Mouse (Mus musculus): ENCODE results near the gene Ank3.
"Not testable (repeated sequence)": the region's sequence is repeated elsewhere in the genome, so short reads cannot be mapped to it uniquely, and the experiment has no call there.

Ank3 gene

GRCm38 (mm10) chr10:69398763-69399590 is at the start of gene Ank3:
Gene Ank3, plus strand, starts transcription at chr10:69398773.
- no peak for DNase-seq (ENCODE audit: low read depth, low spot score)

GRCm38 (mm10) chr10:69351071-69351841 is 47.3 kb upstream of the Ank3 start:
- no peak for DNase-seq (ENCODE audit: low read depth, low spot score)

- no peak for DNase-seq (ENCODE audit: low read depth, low spot score)
Observed at GRCm38 (mm10) chr10:69351842-69352211, 46.7 kb upstream of the Ank3 start.

GRCm38 (mm10) chr10:69352212-69353085 is 46.1 kb upstream of the Ank3 start, which contains the start of gene Cdk1:
Gene Cdk1, minus strand, starts transcription at chr10:69352938.
- peak; percentile 79 for DNase-seq (ENCODE audit: low read depth, low spot score)

GRCm38 (mm10) chr10:69353086-69353479 is 45.5 kb upstream of the Ank3 start:
- not testable (repeated sequence) for DNase-seq (ENCODE audit: low read depth, low spot score)

- no peak for DNase-seq (ENCODE audit: low read depth, low spot score)
Observed at GRCm38 (mm10) chr10:69359666-69360065, 38.9 kb upstream of the Ank3 start.

GRCm38 (mm10) chr10:69366208-69366607 is 32.4 kb upstream of the Ank3 start:
- no peak for DNase-seq (ENCODE audit: low read depth, low spot score)

- peak; percentile 28 for DNase-seq (ENCODE audit: low read depth, low spot score)
Observed at GRCm38 (mm10) chr10:69366877-69367387, 31.6 kb upstream of the Ank3 start.

GRCm38 (mm10) chr10:69369321-69369720 is 29.3 kb upstream of the Ank3 start:
- DNase-seq (ENCODE audit: low read depth, low spot score) = no peak

GRCm38 (mm10) chr10:69371441-69371840 is 27.1 kb upstream of the Ank3 start:
- DNase-seq (ENCODE audit: low read depth, low spot score) = peak; percentile 44

- DNase-seq (ENCODE audit: low read depth, low spot score) = no peak
Observed at GRCm38 (mm10) chr10:69372061-69372460, 26.5 kb upstream of the Ank3 start.

- no peak for DNase-seq (ENCODE audit: low read depth, low spot score)
Observed at GRCm38 (mm10) chr10:69373796-69374550, 24.6 kb upstream of the Ank3 start.

- DNase-seq (ENCODE audit: low read depth, low spot score) = no peak
Observed at GRCm38 (mm10) chr10:69375154-69375553, 23.4 kb upstream of the Ank3 start.

- DNase-seq (ENCODE audit: low read depth, low spot score) = no peak
Observed at GRCm38 (mm10) chr10:69383186-69383585, 15.4 kb upstream of the Ank3 start.

GRCm38 (mm10) chr10:69384640-69385039 is 13.9 kb upstream of the Ank3 start:
- DNase-seq (ENCODE audit: low read depth, low spot score) = no peak

GRCm38 (mm10) chr10:69385136-69385535 is 13.4 kb upstream of the Ank3 start:
- no peak for DNase-seq (ENCODE audit: low read depth, low spot score)

- no peak for DNase-seq (ENCODE audit: low read depth, low spot score)
Observed at GRCm38 (mm10) chr10:69386767-69387166, 11.8 kb upstream of the Ank3 start.

- DNase-seq (ENCODE audit: low read depth, low spot score) = no peak
Observed at GRCm38 (mm10) chr10:69389511-69389910, 9.1 kb upstream of the Ank3 start.

- no peak for DNase-seq (ENCODE audit: low read depth, low spot score)
Observed at GRCm38 (mm10) chr10:69398197-69398762, 293 bp upstream of the Ank3 start.

- DNase-seq (ENCODE audit: low read depth, low spot score) = no peak
Observed at GRCm38 (mm10) chr10:69399814-69400385, 1.3 kb downstream of the Ank3 start.

Measured in retina, adult 2 months (tissue).